Mouse (Mus musculus): Measurements from ENCODE around the gene Gm13696. TPM values are rescaled to one million over a fixed set of nuclear protein-coding genes. Genes with fewer than 3 reads are reported as not detected.
"Not testable (repeated sequence)": the region's sequence is repeated elsewhere in the genome, so short reads cannot be mapped to it uniquely, and the experiment has no call there.

Gm13696 gene
- polyA plus RNA-seq, 1 experiment from 2014 or later = not detected

- WGBS (ENCODE audit: missing documents) = 89% methylated on average over 6 of the region's 6 CpGs
- Histone ChIP-seq H3K4me3 (ENCODE audit: inconsistent target) (no peak overlapping the region), H3K79me2 (ENCODE audit: inconsistent target) (no peaks in the 10 kb centered on the region), H3K27ac (no peak overlapping the region), H3K36me3 (ENCODE audit: inconsistent target) (no peaks in the 10 kb centered on the region)
Observed at GRCm38 (mm10) chr2:84014572-84014971, 41.6 kb downstream of the Gm13696 start.

DNA sequence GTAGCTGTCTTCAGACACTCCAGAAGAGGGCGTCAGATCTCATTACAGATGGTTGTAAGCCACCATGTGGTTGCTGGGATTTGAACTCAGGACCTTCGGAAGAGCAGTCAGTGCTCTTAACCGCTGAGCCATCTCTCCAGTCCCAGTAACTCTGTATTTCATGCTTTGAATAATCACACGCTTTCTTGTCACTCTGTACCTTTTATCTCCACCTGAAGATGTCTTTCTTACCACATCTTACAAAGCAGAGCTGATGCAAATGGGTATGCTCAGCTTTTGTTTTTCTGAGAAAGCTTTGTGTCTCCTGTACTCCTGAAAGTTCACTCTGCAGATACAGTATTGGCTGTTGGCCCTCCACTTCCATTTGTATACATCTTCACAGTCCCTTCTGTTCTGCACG is 43.4 kb downstream of the Gm13696 start:
- not testable (repeated sequence) for H3K27ac ChIP-seq; H3K4me3 ChIP-seq (ENCODE audit: inconsistent target); H3K36me3 ChIP-seq (ENCODE audit: inconsistent target); H3K79me2 ChIP-seq (ENCODE audit: inconsistent target)
- 83% methylated on average over 2 of the region's 5 CpGs for WGBS (ENCODE audit: missing documents)

DNA sequence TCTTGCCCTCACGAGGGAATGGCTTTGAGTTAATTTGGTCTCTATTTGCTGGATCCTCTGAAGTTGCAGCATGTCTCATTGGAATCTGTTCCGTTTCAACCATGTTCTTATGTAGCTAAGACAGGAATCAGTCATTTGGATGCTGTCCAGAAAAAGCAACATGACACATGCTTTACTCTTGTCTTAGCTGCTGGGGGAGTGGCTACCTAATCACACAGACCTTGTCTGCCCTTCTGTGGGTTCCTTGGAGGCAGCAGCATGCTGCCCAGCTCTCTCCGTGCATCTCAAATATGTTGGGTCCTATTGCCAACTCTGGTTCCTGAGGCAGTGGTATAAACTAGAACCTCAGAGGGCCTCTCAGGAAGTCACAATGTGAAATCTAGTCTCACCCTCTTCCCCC is 45.4 kb downstream of the Gm13696 start:
- Histone ChIP-seq H3K4me3 (ENCODE audit: inconsistent target) (no peak overlapping the region), H3K27ac (no peak overlapping the region), H3K79me2 (ENCODE audit: inconsistent target) (no peaks in the 10 kb centered on the region), H3K36me3 (ENCODE audit: inconsistent target) (no peaks in the 10 kb centered on the region)
- WGBS (ENCODE audit: missing documents) = 41% methylated on average over 3 of the region's 3 CpGs

- H3K79me2 ChIP-seq (ENCODE audit: inconsistent target) = no peaks in the 10 kb centered on the region
- no peaks in the 10 kb centered on the region for H3K36me3 ChIP-seq (ENCODE audit: inconsistent target)
- WGBS (ENCODE audit: missing documents) = 55% methylated on average over 8 of the region's 8 CpGs
- H3K4me3 ChIP-seq (ENCODE audit: inconsistent target) = no peak overlapping the region
- H3K27ac ChIP-seq = no peak overlapping the region
Observed at GRCm38 (mm10) chr2:84019519-84020305, 46.8 kb downstream of the Gm13696 start.

- H3K79me2 ChIP-seq (ENCODE audit: inconsistent target) = no peaks in the 10 kb centered on the region
- WGBS (ENCODE audit: missing documents) = 71% methylated on average over 2 of the region's 2 CpGs
- no peak overlapping the region for H3K4me3 ChIP-seq (ENCODE audit: inconsistent target)
- H3K36me3 ChIP-seq (ENCODE audit: inconsistent target) = no peaks in the 10 kb centered on the region
- no peak overlapping the region for H3K27ac ChIP-seq
Observed at GRCm38 (mm10) chr2:84021930-84022329, 49.0 kb downstream of the Gm13696 start.

- no peaks in the 10 kb centered on the region for H3K79me2 ChIP-seq (ENCODE audit: inconsistent target)
- H3K36me3 ChIP-seq (ENCODE audit: inconsistent target) = no peaks in the 10 kb centered on the region
- WGBS (ENCODE audit: missing documents) = 86% methylated on average over 2 of the region's 2 CpGs
- H3K4me3 ChIP-seq (ENCODE audit: inconsistent target) = no peak overlapping the region
- no peak overlapping the region for H3K27ac ChIP-seq
Observed at GRCm38 (mm10) chr2:84022905-84023304, 50.0 kb downstream of the Gm13696 start.

DNA sequence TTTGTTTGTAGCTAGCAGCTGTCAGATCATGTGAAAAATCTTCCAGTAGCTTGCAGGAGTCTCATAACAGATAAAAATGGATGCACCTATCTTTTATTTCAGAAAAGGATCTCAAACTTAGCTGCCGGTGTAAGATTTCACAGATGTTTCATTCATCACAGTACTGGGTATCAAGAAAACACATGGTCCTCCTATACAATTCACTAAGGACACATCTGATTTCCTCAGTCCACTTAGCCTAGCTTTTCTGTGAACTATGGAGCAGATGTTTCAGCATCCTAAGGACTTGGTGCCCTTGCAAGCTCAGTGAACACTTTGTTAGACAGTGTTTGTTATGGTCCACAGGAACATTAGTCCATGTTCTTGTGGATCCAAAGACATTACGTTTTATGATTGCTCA is 50.4 kb downstream of the Gm13696 start:
- Histone ChIP-seq H3K4me3 (ENCODE audit: inconsistent target) (no peak overlapping the region), H3K79me2 (ENCODE audit: inconsistent target) (no peaks in the 10 kb centered on the region), H3K27ac (no peak overlapping the region), H3K36me3 (ENCODE audit: inconsistent target) (no peaks in the 10 kb centered on the region)
- 94% methylated on average over 2 of the region's 2 CpGs for WGBS (ENCODE audit: missing documents)

Other genes with a start within 250 kb of the Gm13696 start
- gene Itgav, start 248.7 kb upstream of the Gm13696 start, polyA plus RNA-seq (2018) = 20.8 to 69.6 TPM (median 21.5 TPM) in 3 replicates
- gene Fam171b, start 160.5 kb upstream of the Gm13696 start, polyA plus RNA-seq (2018) = 0.09 TPM in 1 of 3 replicates, not detected in the others
- gene Zswim2, start 31.9 kb upstream of the Gm13696 start, polyA plus RNA-seq (2018) = not detected in 3 replicates
- gene Gm13698, start 17.4 kb upstream of the Gm13696 start, polyA plus RNA-seq (2018) = not detected in 3 replicates
- not detected in 3 replicates for gene Gm13693, start 11.6 kb upstream of the Gm13696 start, polyA plus RNA-seq (2018)
- not detected in 3 replicates for gene Gm13695, start 5.8 kb upstream of the Gm13696 start, polyA plus RNA-seq (2018)
- gene Gm13694, start 5.8 kb downstream of the Gm13696 start, polyA plus RNA-seq (2018) = not detected in 3 replicates
- not detected in 3 replicates for gene Gm13697, start 11.6 kb downstream of the Gm13696 start, polyA plus RNA-seq (2018)
- not detected in 3 replicates for gene Gm13691, start 17.4 kb downstream of the Gm13696 start, polyA plus RNA-seq (2018)

Data from macrophage (primary cell).